Mouse (Mus musculus) forebrain, embryonic 15.5 days (tissue): ENCODE results near the gene Jun. TPM values are rescaled to one million over a fixed set of nuclear protein-coding genes. Genes with fewer than 3 reads are reported as not detected.

ENCODE experiments used
- ATAC-seq: fragments of 200-750 bp; cut with Nextera tagmentation; replicated peaks from 2 replicates; pipeline ENCODE4 v1.8.0; 2017; ENCODE audit warnings: mild to moderate bottlenecking, moderate TSS enrichment, moderate library complexity
- H3K27ac ChIP-seq: fragments of 300-500 bp; sonication (generic); replicated peaks from 2 replicates; pipeline ENCODE4 v1.5.1; 2015; ENCODE audit warnings: mild to moderate bottlenecking, inconsistent platforms
- H3K27me3 ChIP-seq: fragments of 300-500 bp; sonication (generic); 2 replicates; pipeline ENCODE4 v1.6.1; 2015; ENCODE audit warnings: inconsistent platforms
- H3K36me3 ChIP-seq: fragments of 300-500 bp; sonication (generic); 2 replicates; pipeline ENCODE4 v1.6.1; 2015; ENCODE audit warnings: mild to moderate bottlenecking, inconsistent platforms
- H3K4me1 ChIP-seq: fragments of 300-500 bp; sonication (generic); 2 replicates; pipeline ENCODE4 v1.6.1; 2015; ENCODE audit warnings: inconsistent platforms
- H3K4me2 ChIP-seq: fragments of 300-500 bp; sonication (generic); replicated peaks from 2 replicates; pipeline ENCODE4 v1.6.1; 2015; ENCODE audit warnings: mild to moderate bottlenecking, inconsistent platforms
- H3K4me3 ChIP-seq: fragments of 300-500 bp; sonication (generic); 2 replicates; pipeline ENCODE4 v1.5.1; 2015; ENCODE audit warnings: mild to moderate bottlenecking, inconsistent platforms
- H3K9ac ChIP-seq: fragments of 300-500 bp; sonication (generic); replicated peaks from 2 replicates; pipeline ENCODE4 v1.6.1; 2015; ENCODE audit warnings: mild to moderate bottlenecking, inconsistent platforms
- H3K9me3 ChIP-seq: fragments of 300-500 bp; sonication (generic); 2 replicates; pipeline ENCODE4 v1.6.1; 2016; ENCODE audit warnings: inconsistent platforms
- WGBS: fragments of 180-500 bp; shearing (Covaris S2); methylation state at CpG from one replicate; pipeline ENCODE4 v1.1.7; 2015; ENCODE audit warnings: mixed read lengths; 5-methylcytosine and 5-hydroxymethylcytosine counted together
- polyA plus RNA-seq: library from polyadenylated mRNA; unstranded; fragments of >200 nt; fragmentation: Nextera tagmentation; extraction: Ambion mirVana; gene quantifications from 2 replicates; pipeline ENCODE4 v1.2.1, GENCODE M21; 2015

Jun gene
- polyA plus RNA-seq, 1 experiment from 2014 or later = 80.2 TPM

GRCm38 (mm10) chr4:95068045-95068948 lies 16.3 kb upstream of the Jun start:
- ATAC-seq = no peak
- H3K4me1 ChIP-seq = no peaks in the 10 kb centered on the region
- WGBS = 83% methylated on average over 8 of the region's 8 CpGs
- H3K4me2 ChIP-seq = no peak overlapping the region
- no peak overlapping the region for H3K9ac ChIP-seq
- no peak overlapping the region for H3K27ac ChIP-seq
- H3K27me3 ChIP-seq = no peaks in the 10 kb centered on the region
- no peaks in the 10 kb centered on the region for H3K36me3 ChIP-seq
- no peak overlapping the region for H3K4me3 ChIP-seq
- H3K9me3 ChIP-seq = no peaks in the 10 kb centered on the region

DNA sequence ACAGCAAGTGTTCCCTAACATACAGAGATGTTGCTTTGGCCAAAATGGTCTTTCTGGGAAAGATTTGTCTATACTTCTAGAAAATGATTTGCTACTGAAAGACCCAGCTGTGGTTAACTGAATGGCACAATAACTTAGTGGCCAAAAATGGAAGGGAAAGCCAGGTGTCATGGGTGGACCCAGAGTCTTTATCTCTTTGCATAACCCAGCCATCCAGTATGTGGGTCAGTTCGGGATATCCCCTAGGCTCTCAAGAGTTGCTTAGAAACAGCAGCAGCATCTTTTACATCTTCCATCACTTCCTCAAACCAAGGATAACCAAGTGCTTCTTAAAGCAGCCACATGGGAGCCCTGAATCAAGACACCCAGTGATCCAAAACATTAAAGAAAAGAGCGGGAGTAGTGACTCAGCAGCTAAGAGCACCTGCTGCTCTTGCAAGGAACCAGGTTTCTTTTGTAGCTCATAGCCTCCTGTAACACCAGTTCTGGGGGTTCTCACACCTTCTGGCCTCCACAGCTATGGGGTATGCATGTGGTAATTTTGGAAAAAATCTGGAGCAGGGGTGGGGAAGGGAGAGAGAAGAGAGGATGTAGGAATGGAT lies 11.7 kb upstream of the Jun start:
- H3K9me3 ChIP-seq = no peaks in the 10 kb centered on the region
- no peak for ATAC-seq
- 93% methylated on average over 2 of the region's 2 CpGs for WGBS
- H3K27ac ChIP-seq = no peak overlapping the region
- no peak overlapping the region for H3K4me2 ChIP-seq
- H3K4me1 ChIP-seq = no peaks in the 10 kb centered on the region
- H3K9ac ChIP-seq = no peak overlapping the region
- no peaks in the 10 kb centered on the region for H3K27me3 ChIP-seq
- H3K36me3 ChIP-seq = no peaks in the 10 kb centered on the region
- no peak overlapping the region for H3K4me3 ChIP-seq

DNA sequence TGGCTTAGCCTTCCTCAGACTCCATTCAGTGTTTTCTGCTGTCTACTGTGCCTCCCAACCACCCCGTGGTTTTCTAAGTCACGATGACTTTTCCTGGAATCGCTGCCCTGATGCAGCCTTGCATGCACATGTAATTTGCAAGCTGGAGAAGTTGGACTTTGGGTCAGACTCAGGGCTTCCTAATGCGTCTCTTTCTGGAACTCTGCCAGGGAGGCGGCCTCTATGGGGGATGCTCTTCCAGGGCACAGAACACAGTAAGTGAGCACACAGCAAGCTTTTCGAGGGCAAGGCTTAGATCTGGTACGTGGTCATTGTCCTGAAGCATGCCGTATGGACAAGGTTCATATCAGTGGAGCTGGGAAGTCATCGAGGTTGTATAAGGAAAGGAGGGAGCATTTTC lies 10.9 kb upstream of the Jun start:
- Histone ChIP-seq H3K9me3 (no peaks in the 10 kb centered on the region), H3K36me3 (no peaks in the 10 kb centered on the region), H3K27me3 (no peaks in the 10 kb centered on the region), H3K4me2 (no peak overlapping the region), H3K9ac (no peak overlapping the region), H3K4me1 (no peaks in the 10 kb centered on the region), H3K27ac (no peak overlapping the region), H3K4me3 (no peak overlapping the region)
- WGBS = 73% methylated on average over 9 of the region's 9 CpGs
- no peak for ATAC-seq

- no peak overlapping the region for H3K27ac ChIP-seq
Measured at GRCm38 (mm10) chr4:95057264-95057663, 5.2 kb upstream of the Jun start.

DNA sequence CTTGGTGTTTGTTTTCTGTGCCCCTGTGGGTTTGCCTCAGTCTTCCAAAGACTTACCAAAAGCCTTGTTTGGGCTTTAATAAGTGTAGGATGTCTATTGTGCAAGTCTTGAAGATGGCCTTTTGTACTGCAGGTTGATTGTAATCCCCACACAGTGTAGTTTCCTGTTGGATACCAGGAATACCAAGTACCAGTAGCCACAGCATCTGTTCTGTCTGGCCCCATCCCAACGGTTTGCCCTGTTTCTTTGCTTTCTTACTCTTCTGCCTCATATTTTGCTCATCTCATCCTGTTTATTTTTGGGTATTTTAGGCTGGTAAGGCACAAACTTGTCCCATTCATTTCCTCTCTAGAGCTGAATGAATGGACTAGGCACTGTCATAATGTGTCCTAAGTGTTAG lies 3.3 kb upstream of the Jun start:
- H3K4me3 ChIP-seq = no peak overlapping the region
- H3K9ac ChIP-seq = no peak overlapping the region
- no peak overlapping the region for H3K4me2 ChIP-seq
- no peaks in the 10 kb centered on the region for H3K9me3 ChIP-seq
- peaks cover 15% of the 10 kb centered on the region for H3K4me1 ChIP-seq
- WGBS = 58% methylated on average over 1 of the region's 1 CpGs
- H3K27me3 ChIP-seq = no peaks in the 10 kb centered on the region
- H3K27ac ChIP-seq = no peak overlapping the region
- ATAC-seq = no peak
- no peaks in the 10 kb centered on the region for H3K36me3 ChIP-seq

More at GRCm38 (mm10) chr4:95057264-95057663, 5.2 kb upstream of the Jun start:
- H3K36me3 ChIP-seq = no peaks in the 10 kb centered on the region
- 92% methylated on average over 4 of the region's 4 CpGs for WGBS
- no peak overlapping the region for H3K9ac ChIP-seq
- H3K27me3 ChIP-seq = no peaks in the 10 kb centered on the region
- no peak overlapping the region for H3K4me3 ChIP-seq
- H3K4me2 ChIP-seq = no peak overlapping the region
- ATAC-seq = no peak
- H3K4me1 ChIP-seq = peaks cover 15% of the 10 kb centered on the region
- H3K9me3 ChIP-seq = no peaks in the 10 kb centered on the region

- no peak for ATAC-seq
- Histone ChIP-seq H3K9ac (no peak overlapping the region), H3K27me3 (no peaks in the 10 kb centered on the region), H3K4me3 (no peak overlapping the region), H3K4me1 (peaks cover 22% of the 10 kb centered on the region), H3K27ac (peak overlapping the region; percentile 97; the same call in 1 of the 2 replicates), H3K36me3 (no peaks in the 10 kb centered on the region), H3K9me3 (no peaks in the 10 kb centered on the region), H3K4me2 (peak overlapping the region; percentile 97; the same call in 1 of the 2 replicates)
- 47% methylated on average over 4 of the region's 4 CpGs for WGBS
Measured at GRCm38 (mm10) chr4:95054336-95054735, 2.3 kb upstream of the Jun start.

DNA sequence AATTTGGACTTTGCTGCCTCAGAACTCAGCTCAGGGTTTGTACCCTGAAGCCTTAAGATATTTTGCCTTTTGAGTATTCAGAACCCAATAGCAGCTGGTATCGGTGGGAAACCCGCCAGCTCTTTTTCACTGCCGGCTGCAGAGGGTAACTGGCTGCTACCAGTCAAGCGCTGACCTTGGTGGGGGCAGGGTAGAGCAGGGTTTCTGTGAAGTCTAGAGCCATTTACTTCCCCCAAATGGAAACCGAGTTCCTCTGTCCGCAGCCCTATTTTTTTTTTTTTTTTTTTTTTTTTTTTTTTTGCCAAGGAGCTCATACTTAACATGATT lies 1.7 kb upstream of the Jun start:
- Histone ChIP-seq H3K4me3 (peak overlapping the region; percentile 89), H3K9ac (peak overlapping the region; percentile 62), H3K4me2 (peak overlapping the region; percentile 97), H3K27ac (peak overlapping the region; percentile 97), H3K9me3 (no peaks in the 10 kb centered on the region), H3K4me1 (peaks cover 28% of the 10 kb centered on the region), H3K36me3 (no peaks in the 10 kb centered on the region), H3K27me3 (no peaks in the 10 kb centered on the region)
- ATAC-seq = no peak
- WGBS = 3% methylated on average over 6 of the region's 6 CpGs

DNA sequence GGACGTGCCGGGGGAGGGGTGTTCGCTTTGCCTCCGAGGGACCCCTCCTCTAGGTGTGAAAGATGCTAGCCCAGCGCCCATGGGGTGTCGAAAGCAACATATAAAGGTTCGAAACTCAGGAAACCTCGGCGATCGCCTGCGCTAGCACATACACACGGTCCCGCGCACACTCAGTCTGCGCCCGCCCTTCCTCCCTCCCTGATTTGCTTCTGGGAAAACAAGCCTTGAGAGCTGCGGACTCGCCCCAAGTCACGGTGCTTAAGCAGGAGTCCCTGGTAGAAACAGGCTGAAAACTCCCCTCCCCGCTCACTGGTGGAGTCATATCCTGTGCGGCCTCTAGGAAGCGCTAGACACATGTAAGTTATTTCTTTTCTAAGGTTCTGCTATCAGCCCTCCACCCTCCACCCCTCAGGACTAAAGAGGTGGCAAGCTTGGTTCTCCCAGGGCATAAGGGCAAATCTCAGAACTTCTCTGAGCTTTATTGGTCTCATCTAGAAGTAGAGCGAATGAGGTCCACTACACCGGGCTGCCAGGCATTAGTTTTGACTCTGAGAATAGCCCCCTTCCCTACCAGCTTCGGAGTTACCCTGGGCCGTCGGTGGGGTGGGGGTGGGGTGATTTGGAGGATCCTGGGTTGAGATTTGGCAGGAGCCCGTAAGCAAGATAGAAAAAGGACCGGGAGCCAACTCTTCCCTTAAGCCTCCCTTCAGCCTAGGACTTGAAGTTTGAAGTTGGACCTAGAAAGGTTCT lies 1.2 kb upstream of the Jun start:
- Histone ChIP-seq H3K9me3 (no peaks in the 10 kb centered on the region), H3K4me1 (peaks cover 34% of the 10 kb centered on the region), H3K27ac (peak overlapping the region; percentile 97), H3K36me3 (no peaks in the 10 kb centered on the region), H3K4me2 (peak overlapping the region; percentile 97), H3K4me3 (peak overlapping the region; percentile 89), H3K9ac (peak overlapping the region; percentile 62), H3K27me3 (no peaks in the 10 kb centered on the region)
- ATAC-seq = peak; percentile 56
- WGBS = under 1% methylated on average over 29 of the region's 29 CpGs

DNA sequence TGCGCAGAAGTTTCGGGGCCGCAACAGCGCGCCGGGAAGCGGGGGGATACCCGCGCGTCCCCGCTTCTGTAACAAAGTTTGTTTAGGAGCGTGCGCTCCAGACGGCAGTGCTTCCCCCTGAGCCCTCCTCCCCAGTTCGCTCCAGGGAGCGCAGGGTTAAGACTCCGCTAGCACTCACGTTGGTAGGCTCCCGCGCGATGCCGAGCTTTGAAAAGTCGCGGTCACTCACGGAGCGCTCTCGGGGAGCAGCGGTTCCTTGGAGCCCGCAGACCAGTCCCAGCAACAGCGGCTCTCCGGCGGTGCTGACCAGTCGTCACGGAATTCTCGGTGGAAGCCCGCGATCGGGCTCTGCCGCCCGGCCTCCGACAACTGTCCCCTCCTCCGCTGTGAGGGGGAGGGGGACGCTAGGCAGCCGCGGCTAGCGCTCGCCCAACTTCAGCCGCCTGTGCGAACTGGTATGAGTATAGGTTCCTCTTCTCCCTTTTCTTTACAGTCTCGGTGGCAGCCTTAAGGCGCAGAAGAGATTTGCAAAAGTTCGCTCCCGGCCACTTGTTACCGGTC lies 631 bp downstream of the Jun start:
- ATAC-seq = peak; percentile 0; the same call in 1 of the 2 replicates
- under 1% methylated on average over 54 of the region's 54 CpGs for WGBS
- H3K27ac ChIP-seq = peak overlapping the region; percentile 97

GRCm38 (mm10) chr4:95050518-95051278 lies 1.3 kb downstream of the Jun start:
- WGBS = under 1% methylated on average over 70 of the region's 70 CpGs
- peak overlapping the region; percentile 89 for H3K4me3 ChIP-seq
- H3K9ac ChIP-seq = peak overlapping the region; percentile 85
- no peaks in the 10 kb centered on the region for H3K36me3 ChIP-seq
- peak overlapping the region; percentile 97 for H3K4me2 ChIP-seq
- peaks cover 37% of the 10 kb centered on the region for H3K4me1 ChIP-seq
- no peaks in the 10 kb centered on the region for H3K27me3 ChIP-seq
- ATAC-seq = peak; percentile 3
- peak overlapping the region; percentile 97 for H3K27ac ChIP-seq
- H3K9me3 ChIP-seq = no peaks in the 10 kb centered on the region

More for the DNA sequence above, 631 bp downstream of the Jun start:
- no peaks in the 10 kb centered on the region for H3K9me3 ChIP-seq
- H3K4me3 ChIP-seq = peak overlapping the region; percentile 89
- H3K4me1 ChIP-seq = peaks cover 37% of the 10 kb centered on the region
- H3K27me3 ChIP-seq = no peaks in the 10 kb centered on the region
- no peaks in the 10 kb centered on the region for H3K36me3 ChIP-seq
- H3K4me2 ChIP-seq = peak overlapping the region; percentile 97
- peak overlapping the region; percentile 85 for H3K9ac ChIP-seq

DNA sequence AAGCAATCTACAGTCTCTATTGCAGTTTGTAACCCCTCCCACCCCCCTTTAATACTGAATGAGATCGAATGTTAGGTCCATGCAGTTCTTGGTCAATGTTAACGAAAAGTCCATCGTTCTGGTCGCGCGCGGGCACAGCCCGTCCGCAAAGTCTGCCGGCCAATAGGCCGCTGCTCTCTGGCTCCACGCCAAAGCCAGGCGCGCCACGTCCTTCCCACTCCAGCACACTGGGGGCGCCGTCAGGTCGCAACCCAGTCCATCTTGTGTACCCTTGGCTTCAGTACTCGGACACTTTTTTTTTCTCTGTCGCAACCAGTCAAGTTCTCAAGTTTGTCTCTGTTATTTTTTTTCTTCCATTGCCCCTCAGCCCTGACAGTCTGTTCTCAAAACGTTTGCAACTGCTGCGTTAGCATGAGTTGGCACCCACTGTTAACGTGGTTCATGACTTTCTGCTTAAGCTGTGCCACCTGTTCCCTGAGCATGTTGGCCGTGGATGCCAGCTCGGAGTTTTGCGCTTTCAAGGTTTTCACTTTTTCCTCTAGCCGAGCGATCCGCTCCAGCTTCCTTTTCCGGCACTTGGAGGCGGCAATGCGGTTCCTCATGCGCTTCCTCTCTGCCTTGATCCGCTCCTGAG lies 2.0 kb downstream of the Jun start:
- no peaks in the 10 kb centered on the region for H3K9me3 ChIP-seq
- no peaks in the 10 kb centered on the region for H3K36me3 ChIP-seq
- H3K9ac ChIP-seq = peak overlapping the region; percentile 85
- no peak for ATAC-seq
- WGBS = under 1% methylated on average over 34 of the region's 34 CpGs
- peak overlapping the region; percentile 89 for H3K4me3 ChIP-seq
- H3K4me1 ChIP-seq = peaks cover 34% of the 10 kb centered on the region
- no peaks in the 10 kb centered on the region for H3K27me3 ChIP-seq
- H3K4me2 ChIP-seq = peak overlapping the region; percentile 97
- peak overlapping the region; percentile 97 for H3K27ac ChIP-seq
